15 mouse cellular contexts compared by ENCODE assay signal in genomic region chr1:102139021-102139420, GRCm38 (mm10).
"Had no signal": no experiment of that assay in that cellular context is flagged by ENCODE, and none has a peak within 500 bp of the region (broad histone marks: within the 10 kb centered on the region; RNA-seq: fewer than 3 reads in every experiment).

No protein-coding gene starts in this region.

- DNase-seq: kidney, adult 18-20 months; kidney, adult 9 months; kidney, postnatal 14 days; kidney, postnatal 4 days; liver; liver, embryonic 13.5 days; lung, adult 2 months; lung, postnatal 14 days; lung, postnatal 4 days; midbrain, embryonic 14.5 days; thymus, adult 2 months; thymus, postnatal 14 days; thymus, postnatal 4 days had no signal

- ATAC-seq: inflammation-experienced regulatory T-cells, adult 6 months; intestine, embryonic 16.5 days had no signal
